Mouse (Mus musculus): ENCODE results near the gene Gnb1. TPM values are rescaled to one million over a fixed set of nuclear protein-coding genes. Genes with fewer than 3 reads are reported as not detected.

The Gnb1 gene
- polyA plus RNA-seq, 1 experiment from 2014 or later = 607 TPM

GRCm38 (mm10) chr4:155489101-155489970, 1.8 kb upstream of the Gnb1 start:
- Histone ChIP-seq H3K4me3 (no peak overlapping the region), H3K27me3 (ENCODE audit: poor library complexity, severe bottlenecking) (no peaks in the 10 kb centered on the region), H3K9me3 (no peaks in the 10 kb centered on the region), H3K36me3 (replicated peaks) (peaks cover 3% of the 10 kb centered on the region; the same call in 1 of the 2 replicates), H3K27ac (0 out of 2 replicates have a peak overlapping the region, but pooled peaks have one; percentile 44), H3K4me1 (peaks cover 52% of the 10 kb centered on the region)
- no peak for DNase-seq (ENCODE audit: extremely low spot score, low spot score)
- WGBS = 89% methylated on average over 9 of the region's 9 CpGs

DNA sequence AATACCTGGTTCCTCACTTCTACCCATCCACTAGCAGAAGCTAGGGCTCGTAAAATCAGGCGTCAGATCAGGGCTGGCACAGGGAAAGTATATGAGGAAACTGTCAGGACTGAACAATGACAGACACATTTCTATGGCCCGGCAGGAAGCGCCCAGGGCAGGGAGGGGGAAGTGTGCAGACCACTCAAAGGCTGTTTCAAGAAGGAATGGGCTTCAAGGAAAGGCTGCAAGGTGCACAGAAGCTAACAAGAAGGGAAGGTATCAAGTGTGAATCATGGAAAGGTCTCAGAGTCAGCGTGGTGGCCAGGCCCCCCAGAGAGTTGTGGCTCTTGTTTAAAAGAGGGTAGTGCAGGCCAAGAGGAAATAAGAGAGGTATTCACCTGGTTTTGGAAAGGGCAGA, 705 bp upstream of the Gnb1 start:
- WGBS = 34% methylated on average over 5 of the region's 5 CpGs
- Histone ChIP-seq H3K4me3 (peak overlapping the region; percentile 91), H3K36me3 (replicated peaks) (peaks cover 7% of the 10 kb centered on the region), H3K27ac (peak overlapping the region; percentile 99), H3K9me3 (no peaks in the 10 kb centered on the region), H3K4me1 (peaks cover 60% of the 10 kb centered on the region), H3K27me3 (ENCODE audit: poor library complexity, severe bottlenecking) (no peaks in the 10 kb centered on the region)
- DNase-seq (ENCODE audit: extremely low spot score, low spot score) = no peak

- H3K36me3 ChIP-seq (replicated peaks) = peaks cover 19% of the 10 kb centered on the region
- peak overlapping the region; percentile 99 for H3K27ac ChIP-seq
- H3K4me3 ChIP-seq = peak overlapping the region; percentile 91
- H3K4me1 ChIP-seq = peaks cover 60% of the 10 kb centered on the region
- H3K27me3 ChIP-seq (ENCODE audit: poor library complexity, severe bottlenecking) = no peaks in the 10 kb centered on the region
- under 1% methylated on average over 52 of the region's 54 CpGs for WGBS
- DNase-seq (ENCODE audit: extremely low spot score, low spot score) = peak; percentile 72
- no peaks in the 10 kb centered on the region for H3K9me3 ChIP-seq
Measured at GRCm38 (mm10) chr4:155491529-155492130, 469 bp downstream of the Gnb1 start.

DNA sequence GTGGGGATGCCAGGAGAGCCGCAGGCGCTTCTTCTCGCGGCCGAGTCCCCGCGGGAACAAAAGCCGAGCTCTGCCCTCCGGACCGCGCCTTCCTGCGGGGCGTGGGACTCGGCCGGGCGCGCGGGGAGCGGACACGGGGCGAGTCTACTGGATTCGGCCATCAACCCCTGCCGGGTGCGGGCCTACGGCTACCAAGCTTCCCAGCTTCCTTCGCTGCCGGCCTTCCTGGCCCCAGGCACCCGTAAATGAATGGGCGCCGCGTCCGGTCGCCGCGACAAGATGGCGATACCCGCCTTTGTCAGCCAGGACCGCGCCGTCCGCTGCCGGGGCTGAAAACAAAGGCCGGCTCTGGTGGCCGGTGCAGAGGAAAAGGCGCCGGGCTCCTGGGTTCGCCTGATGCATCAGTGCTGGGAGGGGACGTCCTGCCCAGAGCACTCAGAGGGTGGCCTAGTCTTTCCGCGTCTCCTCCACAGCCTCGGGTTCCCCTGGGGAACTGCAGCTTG, 1.0 kb downstream of the Gnb1 start:
- Histone ChIP-seq H3K4me3 (peak overlapping the region; percentile 91), H3K27ac (peak overlapping the region; percentile 99), H3K36me3 (replicated peaks) (peaks cover 24% of the 10 kb centered on the region), H3K4me1 (peaks cover 60% of the 10 kb centered on the region), H3K9me3 (no peaks in the 10 kb centered on the region), H3K27me3 (ENCODE audit: poor library complexity, severe bottlenecking) (no peaks in the 10 kb centered on the region)
- no peak for DNase-seq (ENCODE audit: extremely low spot score, low spot score)
- 0% methylated on average over 51 of the region's 51 CpGs for WGBS

DNA sequence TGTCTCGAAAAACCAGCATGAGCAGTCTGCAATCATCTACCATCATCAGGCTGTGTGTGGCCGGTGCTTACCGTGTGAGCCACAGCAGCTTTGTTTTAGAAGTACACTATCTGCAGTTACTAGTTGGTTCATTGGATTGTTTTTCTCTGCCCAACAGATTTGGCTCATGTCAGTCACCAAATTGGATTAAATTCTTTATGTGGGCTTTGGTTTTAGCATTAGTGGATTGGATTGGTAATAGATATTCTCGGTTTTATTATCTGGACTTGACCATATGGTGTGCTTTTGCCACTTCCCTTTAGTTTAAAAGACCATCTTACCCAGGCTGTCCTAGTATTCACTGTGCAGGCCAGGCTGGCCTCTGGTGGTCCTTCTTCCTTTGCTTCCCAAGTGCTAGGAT, 3.7 kb downstream of the Gnb1 start:
- no peak overlapping the region for H3K27ac ChIP-seq
- peak overlapping the region; percentile 14; the same call in 1 of the 2 replicates for H3K4me3 ChIP-seq
- 86% methylated on average over 4 of the region's 4 CpGs for WGBS

GRCm38 (mm10) chr4:155497963-155498362, 6.8 kb downstream of the Gnb1 start:
- H3K27me3 ChIP-seq (ENCODE audit: poor library complexity, severe bottlenecking) = no peaks in the 10 kb centered on the region
- H3K4me3 ChIP-seq = no peak overlapping the region
- peaks cover 22% of the 10 kb centered on the region for H3K4me1 ChIP-seq
- 91% methylated on average over 3 of the region's 3 CpGs for WGBS
- DNase-seq (ENCODE audit: extremely low spot score, low spot score) = no peak
- no peaks in the 10 kb centered on the region for H3K9me3 ChIP-seq
- peaks cover 63% of the 10 kb centered on the region for H3K36me3 ChIP-seq (replicated peaks)
- H3K27ac ChIP-seq = no peak overlapping the region

More for the DNA sequence above, 3.7 kb downstream of the Gnb1 start:
- H3K27me3 ChIP-seq (ENCODE audit: poor library complexity, severe bottlenecking) = no peaks in the 10 kb centered on the region
- DNase-seq (ENCODE audit: extremely low spot score, low spot score) = no peak
- H3K4me1 ChIP-seq = peaks cover 36% of the 10 kb centered on the region
- H3K36me3 ChIP-seq (replicated peaks) = peaks cover 36% of the 10 kb centered on the region
- no peaks in the 10 kb centered on the region for H3K9me3 ChIP-seq

- 75% methylated on average over 2 of the region's 2 CpGs for WGBS
- H3K27me3 ChIP-seq (ENCODE audit: poor library complexity, severe bottlenecking) = no peaks in the 10 kb centered on the region
- peaks cover 10% of the 10 kb centered on the region; the same call in 1 of the 2 replicates for H3K4me1 ChIP-seq
- H3K9me3 ChIP-seq = no peaks in the 10 kb centered on the region
- peaks cover 79% of the 10 kb centered on the region for H3K36me3 ChIP-seq (replicated peaks)
- H3K27ac ChIP-seq = no peak overlapping the region
- no peak overlapping the region for H3K4me3 ChIP-seq
- no peak for DNase-seq (ENCODE audit: extremely low spot score, low spot score)
Measured at GRCm38 (mm10) chr4:155501126-155501525, 10.0 kb downstream of the Gnb1 start.

- Histone ChIP-seq H3K9me3 (no peaks in the 10 kb centered on the region), H3K4me3 (no peak overlapping the region), H3K4me1 (peaks cover 10% of the 10 kb centered on the region; the same call in 1 of the 2 replicates), H3K36me3 (replicated peaks) (peaks cover 57% of the 10 kb centered on the region), H3K27ac (no peak overlapping the region), H3K27me3 (ENCODE audit: poor library complexity, severe bottlenecking) (no peaks in the 10 kb centered on the region)
- no peak for DNase-seq (ENCODE audit: extremely low spot score, low spot score)
- 83% methylated on average over 8 of the region's 8 CpGs for WGBS
Measured at GRCm38 (mm10) chr4:155505067-155505466, 13.9 kb downstream of the Gnb1 start.

DNA sequence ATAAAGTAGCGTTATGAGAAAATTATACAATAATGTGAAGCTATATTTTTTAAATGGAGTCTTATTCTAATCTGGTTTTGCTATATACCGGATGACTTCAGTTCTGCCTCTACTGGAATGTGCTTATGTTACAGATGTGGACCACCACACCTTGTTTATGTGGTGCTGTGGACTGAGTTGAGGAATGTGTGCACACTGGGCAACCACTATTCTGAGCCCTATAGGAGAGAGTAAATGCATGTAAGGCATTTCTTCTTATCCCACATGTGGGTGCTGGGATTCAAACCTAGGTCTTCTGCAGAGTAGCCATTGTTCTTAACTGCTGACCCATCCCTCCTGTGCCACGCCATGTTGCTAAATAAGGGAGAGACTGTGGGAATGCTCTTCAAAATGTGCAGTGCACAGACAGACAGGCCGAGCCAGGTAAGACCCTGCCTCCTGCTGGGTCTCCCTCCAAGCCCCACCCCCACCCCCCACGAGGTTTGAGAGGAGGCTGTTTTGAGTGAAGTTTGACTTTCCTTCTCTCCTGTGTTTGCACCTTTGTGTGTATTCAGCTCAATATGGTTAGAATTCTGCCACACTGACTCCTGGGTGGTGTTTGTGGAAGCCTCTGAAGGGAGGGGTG, 14.6 kb downstream of the Gnb1 start:
- Histone ChIP-seq H3K4me3 (no peak overlapping the region), H3K27ac (no peak overlapping the region), H3K4me1 (peaks cover 13% of the 10 kb centered on the region), H3K27me3 (ENCODE audit: poor library complexity, severe bottlenecking) (no peaks in the 10 kb centered on the region), H3K36me3 (replicated peaks) (peaks cover 54% of the 10 kb centered on the region), H3K9me3 (no peaks in the 10 kb centered on the region)
- WGBS = 85% methylated on average over 5 of the region's 5 CpGs
- no peak for DNase-seq (ENCODE audit: extremely low spot score, low spot score)

- Histone ChIP-seq H3K9me3 (no peaks in the 10 kb centered on the region), H3K27ac (no peak overlapping the region), H3K4me1 (peaks cover 11% of the 10 kb centered on the region), H3K4me3 (no peak overlapping the region), H3K36me3 (replicated peaks) (peaks cover 45% of the 10 kb centered on the region), H3K27me3 (ENCODE audit: poor library complexity, severe bottlenecking) (no peaks in the 10 kb centered on the region)
- WGBS = 91% methylated on average over 4 of the region's 4 CpGs
- DNase-seq (ENCODE audit: extremely low spot score, low spot score) = no peak
Measured at GRCm38 (mm10) chr4:155508614-155509013, 17.5 kb downstream of the Gnb1 start.

GRCm38 (mm10) chr4:155510981-155511380, 19.8 kb downstream of the Gnb1 start:
- 80% methylated on average over 1 of the region's 1 CpGs for WGBS
- Histone ChIP-seq H3K27me3 (ENCODE audit: poor library complexity, severe bottlenecking) (no peaks in the 10 kb centered on the region), H3K4me1 (peaks cover 4% of the 10 kb centered on the region; the same call in 1 of the 2 replicates), H3K4me3 (no peak overlapping the region), H3K9me3 (no peaks in the 10 kb centered on the region), H3K27ac (no peak overlapping the region), H3K36me3 (replicated peaks) (peaks cover 42% of the 10 kb centered on the region)
- no peak for DNase-seq (ENCODE audit: extremely low spot score, low spot score)

DNA sequence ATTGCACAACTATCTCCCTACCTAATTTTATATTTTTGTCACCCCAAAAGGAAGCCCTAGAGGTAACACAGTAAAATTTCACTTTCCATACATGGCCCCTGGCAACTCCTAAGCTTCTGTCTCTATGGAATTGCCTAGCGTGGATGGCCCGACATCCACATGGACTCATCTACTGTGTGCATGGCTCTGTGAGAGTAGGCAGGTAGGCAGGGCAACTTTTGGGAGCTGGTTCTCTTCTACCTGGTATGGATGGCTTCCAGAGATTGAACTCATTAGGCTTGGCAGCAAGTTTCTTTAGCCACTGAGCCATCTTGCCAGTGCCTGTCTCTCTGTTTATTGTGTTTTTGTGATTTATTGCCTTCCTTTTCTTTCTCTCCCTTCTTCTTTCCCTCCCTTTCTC, 23.6 kb downstream of the Gnb1 start:
- H3K9me3 ChIP-seq = no peaks in the 10 kb centered on the region
- no peak overlapping the region for H3K4me3 ChIP-seq
- DNase-seq (ENCODE audit: extremely low spot score, low spot score) = no peak
- WGBS = 94% methylated on average over 2 of the region's 2 CpGs
- H3K36me3 ChIP-seq (replicated peaks) = peaks cover 64% of the 10 kb centered on the region
- H3K4me1 ChIP-seq = peaks cover 4% of the 10 kb centered on the region; the same call in 1 of the 2 replicates
- H3K27ac ChIP-seq = no peak overlapping the region
- H3K27me3 ChIP-seq (ENCODE audit: poor library complexity, severe bottlenecking) = no peaks in the 10 kb centered on the region
